Mouse (Mus musculus): ENCODE results near the gene Zfp961. TPM values are rescaled to one million over a fixed set of nuclear protein-coding genes. Genes with fewer than 3 reads are reported as not detected.
"Not testable (repeated sequence)": the region's sequence is repeated elsewhere in the genome, so short reads cannot be mapped to it uniquely, and the experiment has no call there.

Gene Zfp961
- polyA plus RNA-seq, 1 experiment from 2014 or later, result 25.7 TPM

GRCm38 (mm10) chr8:72000223-72000622, 49.4 kb downstream of the Zfp961 start:
- DNase-seq (ENCODE audit: low spot score, missing footprints) (no peak), ATAC-seq (ENCODE audit: low FRiP score) (no peak)
- no peak overlapping the region for H3K4me2 ChIP-seq
- H3K36me3 ChIP-seq (ENCODE audit: control insufficient read depth, insufficient read depth, low read length), result no peaks in the 10 kb centered on the region
- H3K4me1 ChIP-seq (ENCODE audit: control insufficient read depth, insufficient read depth, low read length), result no peaks in the 10 kb centered on the region
- H3K9ac ChIP-seq (ENCODE audit: low read length), result no peak overlapping the region
- no peak overlapping the region for H3K4me3 ChIP-seq (ENCODE audit: low read depth, low read length)
- H3K9me3 ChIP-seq (ENCODE audit: control insufficient read depth, low read length), result no peaks in the 10 kb centered on the region
- H3K27ac ChIP-seq (ENCODE audit: low read depth, low read length), result no peak overlapping the region
- H3K27me3 ChIP-seq (ENCODE audit: control insufficient read depth, insufficient read depth, low read length), result no peaks in the 10 kb centered on the region
- 66% methylated on average over 3 of the region's 3 CpGs for WGBS

DNA sequence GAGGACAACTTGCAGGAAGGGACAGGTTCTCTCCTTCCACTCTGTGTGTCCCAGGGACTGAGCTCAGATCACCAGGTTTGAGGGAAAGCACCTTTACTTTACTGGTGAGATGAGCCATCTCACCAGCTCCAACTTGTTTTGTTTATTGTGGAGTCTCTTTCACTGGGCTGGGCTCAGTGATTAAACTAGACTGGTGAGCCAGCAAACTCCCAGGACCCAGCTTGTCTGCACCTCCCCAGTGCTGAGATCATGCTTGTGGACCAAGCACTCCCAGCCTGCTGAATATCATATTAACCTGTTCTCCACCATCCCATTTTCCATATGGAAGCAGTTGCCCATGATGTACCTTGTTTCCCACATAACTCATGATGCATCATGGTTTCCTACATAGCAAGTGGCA, 52.1 kb downstream of the Zfp961 start:
- no peak overlapping the region for H3K4me3 ChIP-seq (ENCODE audit: low read depth, low read length)
- no peak for ATAC-seq (ENCODE audit: low FRiP score)

DNA sequence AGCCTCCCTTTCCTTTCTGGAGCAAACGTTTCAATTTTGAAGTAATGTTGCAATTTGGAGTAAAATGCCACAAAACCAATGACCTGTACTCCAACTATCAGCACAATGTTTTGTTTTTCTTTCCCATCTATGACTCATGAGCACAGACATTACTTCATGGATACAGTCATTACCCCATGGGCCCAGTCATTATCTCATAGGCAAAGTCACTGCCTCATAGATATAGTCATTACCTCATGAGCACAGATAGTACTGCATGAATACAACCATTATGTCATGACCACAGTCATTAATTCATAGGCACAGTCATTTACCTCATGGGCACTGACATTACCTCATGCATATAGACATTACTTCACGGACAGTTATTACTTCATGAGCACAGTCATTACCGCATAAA, 55.1 kb downstream of the Zfp961 start:
- Histone ChIP-seq H3K4me2 (no peak overlapping the region), H3K4me3 (ENCODE audit: low read depth, low read length) (no peak overlapping the region), H3K27ac (ENCODE audit: low read depth, low read length) (no peak overlapping the region), H3K36me3 (ENCODE audit: control insufficient read depth, insufficient read depth, low read length) (no peaks in the 10 kb centered on the region), H3K9ac (ENCODE audit: low read length) (no peak overlapping the region), H3K27me3 (ENCODE audit: control insufficient read depth, insufficient read depth, low read length) (no peaks in the 10 kb centered on the region), H3K9me3 (ENCODE audit: control insufficient read depth, low read length) (no peaks in the 10 kb centered on the region), H3K4me1 (ENCODE audit: control insufficient read depth, insufficient read depth, low read length) (no peaks in the 10 kb centered on the region)
- DNase-seq (ENCODE audit: low spot score, missing footprints) (no peak), ATAC-seq (ENCODE audit: low FRiP score) (no peak)
- WGBS, result 85% methylated on average over 3 of the region's 3 CpGs

More for the DNA sequence above, 52.1 kb downstream of the Zfp961 start:
- no peaks in the 10 kb centered on the region for H3K27me3 ChIP-seq (ENCODE audit: control insufficient read depth, insufficient read depth, low read length)
- no peak for DNase-seq (ENCODE audit: low spot score, missing footprints)
- no peak overlapping the region for H3K9ac ChIP-seq (ENCODE audit: low read length)
- H3K36me3 ChIP-seq (ENCODE audit: control insufficient read depth, insufficient read depth, low read length), result no peaks in the 10 kb centered on the region
- no peak overlapping the region for H3K27ac ChIP-seq (ENCODE audit: low read depth, low read length)
- no peaks in the 10 kb centered on the region for H3K4me1 ChIP-seq (ENCODE audit: control insufficient read depth, insufficient read depth, low read length)
- H3K9me3 ChIP-seq (ENCODE audit: control insufficient read depth, low read length), result no peaks in the 10 kb centered on the region
- no peak overlapping the region for H3K4me2 ChIP-seq

DNA sequence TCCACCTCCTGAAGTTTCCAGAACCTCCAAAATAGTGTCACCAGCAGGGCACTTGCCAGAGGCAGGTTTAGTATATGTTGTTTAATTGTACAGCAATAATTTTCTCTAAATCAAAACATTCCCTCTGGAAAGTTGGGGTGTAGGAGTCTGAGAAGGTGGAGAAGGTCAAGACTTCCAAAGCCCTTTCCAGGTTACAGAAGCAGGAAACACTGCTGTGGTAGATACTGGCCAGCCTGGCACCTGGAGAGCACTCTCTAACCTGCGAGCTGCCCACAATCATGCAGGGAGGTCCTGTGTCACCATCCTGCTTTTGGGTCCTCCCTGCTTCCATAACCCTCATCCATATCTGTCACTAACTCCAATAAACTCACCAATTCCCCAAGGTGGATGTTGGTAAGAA, 55.9 kb downstream of the Zfp961 start:
- Histone ChIP-seq H3K9me3 (ENCODE audit: control insufficient read depth, low read length) (no peaks in the 10 kb centered on the region), H3K27me3 (ENCODE audit: control insufficient read depth, insufficient read depth, low read length) (no peaks in the 10 kb centered on the region), H3K4me2 (no peak overlapping the region), H3K4me3 (ENCODE audit: low read depth, low read length) (no peak overlapping the region), H3K27ac (ENCODE audit: low read depth, low read length) (no peak overlapping the region), H3K4me1 (ENCODE audit: control insufficient read depth, insufficient read depth, low read length) (no peaks in the 10 kb centered on the region), H3K36me3 (ENCODE audit: control insufficient read depth, insufficient read depth, low read length) (no peaks in the 10 kb centered on the region), H3K9ac (ENCODE audit: low read length) (no peak overlapping the region)
- ATAC-seq (ENCODE audit: low FRiP score), result no peak
- 74% methylated on average over 1 of the region's 1 CpGs for WGBS
- DNase-seq (ENCODE audit: low spot score, missing footprints), result no peak

- no peak for DNase-seq (ENCODE audit: low spot score, missing footprints)
- ATAC-seq (ENCODE audit: low FRiP score), result no peak
- H3K27me3 ChIP-seq (ENCODE audit: control insufficient read depth, insufficient read depth, low read length), result no peaks in the 10 kb centered on the region
- H3K4me3 ChIP-seq (ENCODE audit: low read depth, low read length), result no peak overlapping the region
- no peak overlapping the region for H3K4me2 ChIP-seq
- H3K9ac ChIP-seq (ENCODE audit: low read length), result no peak overlapping the region
- 85% methylated on average over 3 of the region's 3 CpGs for WGBS
- no peaks in the 10 kb centered on the region for H3K4me1 ChIP-seq (ENCODE audit: control insufficient read depth, insufficient read depth, low read length)
- no peaks in the 10 kb centered on the region for H3K36me3 ChIP-seq (ENCODE audit: control insufficient read depth, insufficient read depth, low read length)
- H3K27ac ChIP-seq (ENCODE audit: low read depth, low read length), result no peak overlapping the region
- H3K9me3 ChIP-seq (ENCODE audit: control insufficient read depth, low read length), result no peaks in the 10 kb centered on the region
Observed at GRCm38 (mm10) chr8:72008134-72008641, 57.4 kb downstream of the Zfp961 start.

GRCm38 (mm10) chr8:72009473-72009872, 58.6 kb downstream of the Zfp961 start, which contains the start of gene Cyp4f18:
Gene Cyp4f18, minus strand, starts transcription at chr8:72009626.
- WGBS, result 79% methylated on average over 3 of the region's 3 CpGs
- DNase-seq (ENCODE audit: low spot score, missing footprints) (no peak), ATAC-seq (ENCODE audit: low FRiP score) (no peak)

DNA sequence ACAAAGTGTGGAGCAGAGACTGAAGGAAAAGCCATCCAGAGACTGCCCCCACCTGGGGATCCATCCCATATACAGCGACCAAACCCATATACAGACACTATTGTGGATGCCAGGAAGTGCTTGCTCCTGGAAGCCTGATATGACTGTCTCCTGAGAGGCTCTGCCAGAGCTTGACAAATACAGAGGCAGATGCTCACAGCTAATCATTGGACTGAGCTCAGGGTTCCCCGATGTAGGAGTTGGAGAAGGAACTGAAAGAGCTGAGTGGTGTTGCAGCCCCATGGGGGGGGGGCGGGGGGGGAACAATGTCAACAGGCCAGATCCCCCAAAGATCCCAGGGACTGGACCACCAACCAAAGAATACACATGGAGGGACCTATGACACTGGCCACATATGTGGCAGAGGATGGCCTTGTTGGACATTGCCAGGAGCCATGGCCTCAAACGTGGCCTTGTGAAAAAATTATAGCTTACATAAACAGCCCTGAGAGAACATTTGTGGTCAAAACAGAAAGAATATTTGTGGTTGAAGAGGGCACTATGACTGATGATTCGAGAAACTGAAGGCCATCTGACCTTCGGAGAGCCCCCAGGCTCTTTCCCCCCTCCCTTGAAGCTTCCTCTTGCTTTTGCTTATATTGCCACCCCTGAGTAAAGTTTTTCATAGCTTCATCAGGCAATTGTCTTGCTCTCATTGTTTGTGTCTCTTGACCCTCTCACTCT, 62.8 kb downstream of the Zfp961 start:
- H3K27me3 ChIP-seq (ENCODE audit: control insufficient read depth, insufficient read depth, low read length); DNase-seq (ENCODE audit: low spot score, missing footprints); H3K9ac ChIP-seq (ENCODE audit: low read length); H3K36me3 ChIP-seq (ENCODE audit: control insufficient read depth, insufficient read depth, low read length); H3K9me3 ChIP-seq (ENCODE audit: control insufficient read depth, low read length); H3K4me2 ChIP-seq; H3K4me1 ChIP-seq (ENCODE audit: control insufficient read depth, insufficient read depth, low read length); H3K27ac ChIP-seq (ENCODE audit: low read depth, low read length); H3K4me3 ChIP-seq (ENCODE audit: low read depth, low read length); ATAC-seq (ENCODE audit: low FRiP score): not testable (repeated sequence)
- WGBS, result 74% methylated on average over 6 of the region's 6 CpGs

More at GRCm38 (mm10) chr8:72009473-72009872, 58.6 kb downstream of the Zfp961 start, which contains the start of gene Cyp4f18:
- Histone ChIP-seq H3K27ac (ENCODE audit: low read depth, low read length) (no peak within 1 kb of the TSS), H3K4me3 (ENCODE audit: low read depth, low read length) (no peak within 1 kb of the TSS), H3K4me1 (ENCODE audit: control insufficient read depth, insufficient read depth, low read length) (no peaks in the 10 kb centered on the region), H3K9ac (ENCODE audit: low read length) (no peak within 1 kb of the TSS), H3K4me2 (no peak within 1 kb of the TSS), H3K36me3 (ENCODE audit: control insufficient read depth, insufficient read depth, low read length) (no peaks in the 10 kb centered on the region), H3K27me3 (ENCODE audit: control insufficient read depth, insufficient read depth, low read length) (no peaks in the 10 kb centered on the region), H3K9me3 (ENCODE audit: control insufficient read depth, low read length) (no peaks in the 10 kb centered on the region)

DNA sequence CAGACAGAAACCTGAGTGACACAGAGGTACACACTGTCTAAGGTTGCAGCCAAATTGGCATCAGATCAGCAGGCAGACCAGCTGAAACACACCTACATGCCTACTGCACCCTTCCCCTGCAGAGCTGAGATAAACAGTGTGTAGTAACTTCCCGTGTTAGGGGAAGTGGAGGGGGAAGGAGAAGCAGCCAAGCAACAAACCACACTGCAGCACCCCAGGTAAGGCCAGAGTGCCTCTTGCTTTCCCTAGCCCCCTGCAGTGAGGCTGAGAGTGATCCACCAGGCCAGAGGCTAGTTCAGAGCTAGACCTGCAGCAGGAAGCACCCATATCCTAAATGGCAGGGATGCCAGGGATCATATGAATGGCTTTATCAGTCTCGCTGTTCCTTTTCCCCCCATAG, 66.5 kb downstream of the Zfp961 start:
- not testable (repeated sequence) for H3K27ac ChIP-seq (ENCODE audit: low read depth, low read length); H3K36me3 ChIP-seq (ENCODE audit: control insufficient read depth, insufficient read depth, low read length); H3K27me3 ChIP-seq (ENCODE audit: control insufficient read depth, insufficient read depth, low read length); H3K4me2 ChIP-seq; H3K4me3 ChIP-seq (ENCODE audit: low read depth, low read length); H3K9me3 ChIP-seq (ENCODE audit: control insufficient read depth, low read length); ATAC-seq (ENCODE audit: low FRiP score); DNase-seq (ENCODE audit: low spot score, missing footprints); H3K4me1 ChIP-seq (ENCODE audit: control insufficient read depth, insufficient read depth, low read length); H3K9ac ChIP-seq (ENCODE audit: low read length)
- WGBS, result 80% methylated on average over 2 of the region's 2 CpGs

- no peak for DNase-seq (ENCODE audit: low spot score, missing footprints)
- Histone ChIP-seq H3K9me3 (ENCODE audit: control insufficient read depth, low read length) (no peaks in the 10 kb centered on the region), H3K4me1 (ENCODE audit: control insufficient read depth, insufficient read depth, low read length) (no peaks in the 10 kb centered on the region), H3K4me3 (ENCODE audit: low read depth, low read length) (no peak overlapping the region), H3K4me2 (no peak overlapping the region), H3K27me3 (ENCODE audit: control insufficient read depth, insufficient read depth, low read length) (no peaks in the 10 kb centered on the region), H3K36me3 (ENCODE audit: control insufficient read depth, insufficient read depth, low read length) (no peaks in the 10 kb centered on the region), H3K9ac (ENCODE audit: low read length) (no peak overlapping the region), H3K27ac (ENCODE audit: low read depth, low read length) (no peak overlapping the region)
- 82% methylated on average over 2 of the region's 2 CpGs for WGBS
- no peak for ATAC-seq (ENCODE audit: low FRiP score)
Observed at GRCm38 (mm10) chr8:72018141-72018540, 67.3 kb downstream of the Zfp961 start.

All from midbrain, embryonic 11.5 days (tissue).